Mouse (Mus musculus): ENCODE data around the gene Spock1. TPM values are rescaled to one million over a fixed set of nuclear protein-coding genes. Genes with fewer than 3 reads are reported as not detected.

Spock1 gene
- polyA plus RNA-seq, 1 experiment from 2014 or later: 0.12 TPM

DNA sequence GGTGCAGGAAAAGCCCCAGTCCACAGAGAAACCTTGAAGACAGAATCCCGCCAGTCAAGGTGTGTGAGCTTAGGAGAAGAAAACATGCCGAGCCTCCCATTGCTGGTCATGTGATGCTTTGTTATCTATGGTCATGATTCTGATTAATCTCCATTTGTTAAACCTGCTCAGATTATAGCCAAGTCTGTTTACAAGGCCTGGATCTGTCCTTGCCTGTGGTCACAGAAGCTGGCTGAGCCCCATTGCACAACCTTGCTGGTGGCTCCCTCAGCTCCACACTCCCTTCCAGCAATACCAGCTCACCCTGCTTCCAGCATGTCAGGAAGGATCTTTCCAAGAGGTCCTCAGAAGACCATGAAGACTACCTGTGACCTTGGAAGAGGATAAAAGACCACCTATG, 228.5 kb downstream of the Spock1 start:
- Histone ChIP-seq H3K9ac (ENCODE audit: low read depth, low read length) (no peak overlapping the region), H3K27ac (ENCODE audit: low read length) (no peak overlapping the region), H3K4me3 (ENCODE audit: low read depth, low read length) (no peak overlapping the region), H3K4me1 (ENCODE audit: control insufficient read depth, low read depth, low read length) (peaks cover 12% of the 10 kb centered on the region), H3K27me3 (ENCODE audit: control insufficient read depth, insufficient read depth, low read depth, low read length) (no peaks in the 10 kb centered on the region), H3K9me3 (replicated peaks; ENCODE audit: control insufficient read depth, low read length) (no peaks in the 10 kb centered on the region), H3K4me2 (ENCODE audit: low read depth, low read length) (no peak overlapping the region), H3K36me3 (ENCODE audit: control insufficient read depth, insufficient read depth) (no peaks in the 10 kb centered on the region)
- 66% methylated on average over 2 of the region's 2 CpGs for WGBS (ENCODE audit: insufficient replicate concordance)
- ATAC-seq (ENCODE audit: low read depth): no peak

DNA sequence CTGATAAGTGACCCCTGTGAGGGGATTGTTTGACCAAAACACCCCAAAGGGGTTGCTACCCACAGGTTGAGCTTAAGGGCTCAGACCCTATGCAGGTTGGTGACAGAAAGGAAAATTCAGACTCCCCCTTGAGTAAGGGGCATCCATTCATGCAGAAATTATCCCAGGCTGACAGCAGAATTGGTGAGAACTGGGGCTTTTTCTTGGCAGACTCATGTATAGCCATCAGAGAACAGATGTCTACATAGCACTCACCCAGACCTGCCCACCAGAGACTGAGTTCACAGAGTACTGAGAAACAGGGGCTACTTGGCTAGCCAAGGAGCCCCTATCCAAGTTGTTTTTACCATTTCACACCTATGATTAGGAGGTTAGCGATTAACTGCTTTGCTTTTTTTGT, 231.3 kb downstream of the Spock1 start:
- Histone ChIP-seq H3K36me3 (ENCODE audit: control insufficient read depth, insufficient read depth) (no peaks in the 10 kb centered on the region), H3K27me3 (ENCODE audit: control insufficient read depth, insufficient read depth, low read depth, low read length) (no peaks in the 10 kb centered on the region), H3K4me1 (ENCODE audit: control insufficient read depth, low read depth, low read length) (peaks cover 30% of the 10 kb centered on the region), H3K4me2 (ENCODE audit: low read depth, low read length) (no peak overlapping the region), H3K4me3 (ENCODE audit: low read depth, low read length) (no peak overlapping the region), H3K9me3 (replicated peaks; ENCODE audit: control insufficient read depth, low read length) (no peaks in the 10 kb centered on the region), H3K27ac (ENCODE audit: low read length) (no peak overlapping the region), H3K9ac (ENCODE audit: low read depth, low read length) (no peak overlapping the region)
- 96% methylated on average over 1 of the region's 1 CpGs for WGBS (ENCODE audit: insufficient replicate concordance)
- no peak for ATAC-seq (ENCODE audit: low read depth)

DNA sequence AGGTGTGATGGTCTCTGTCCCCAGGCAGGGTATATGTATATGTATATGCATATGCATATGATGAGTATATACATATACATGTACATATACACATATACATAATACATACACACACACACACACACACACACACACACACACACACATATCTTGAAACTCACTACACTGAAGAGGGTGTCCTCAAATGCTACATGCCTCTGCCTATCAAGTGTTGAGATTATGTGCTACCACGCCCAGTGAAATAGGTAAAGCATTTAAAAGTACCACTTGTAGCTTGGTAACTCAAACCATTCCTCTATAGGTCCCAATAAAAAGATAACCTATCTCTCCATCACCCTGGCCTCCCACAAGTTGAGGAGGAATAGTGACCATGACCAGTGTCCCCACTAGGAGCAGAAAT, 234.7 kb downstream of the Spock1 start:
- H3K27me3 ChIP-seq (ENCODE audit: control insufficient read depth, insufficient read depth, low read depth, low read length): no peaks in the 10 kb centered on the region
- peak overlapping the region; percentile 15; the same call in 1 of the 2 replicates for H3K4me2 ChIP-seq (ENCODE audit: low read depth, low read length)
- no peak overlapping the region for H3K4me3 ChIP-seq (ENCODE audit: low read depth, low read length)
- no peak overlapping the region for H3K9ac ChIP-seq (ENCODE audit: low read depth, low read length)
- peak; percentile 58 for ATAC-seq (ENCODE audit: low read depth)
- WGBS (ENCODE audit: insufficient replicate concordance): 73% methylated on average over 1 of the region's 1 CpGs
- peaks cover 35% of the 10 kb centered on the region for H3K4me1 ChIP-seq (ENCODE audit: control insufficient read depth, low read depth, low read length)
- no peaks in the 10 kb centered on the region for H3K36me3 ChIP-seq (ENCODE audit: control insufficient read depth, insufficient read depth)
- no peaks in the 10 kb centered on the region for H3K9me3 ChIP-seq (replicated peaks; ENCODE audit: control insufficient read depth, low read length)
- peak overlapping the region; percentile 66 for H3K27ac ChIP-seq (ENCODE audit: low read length)

DNA sequence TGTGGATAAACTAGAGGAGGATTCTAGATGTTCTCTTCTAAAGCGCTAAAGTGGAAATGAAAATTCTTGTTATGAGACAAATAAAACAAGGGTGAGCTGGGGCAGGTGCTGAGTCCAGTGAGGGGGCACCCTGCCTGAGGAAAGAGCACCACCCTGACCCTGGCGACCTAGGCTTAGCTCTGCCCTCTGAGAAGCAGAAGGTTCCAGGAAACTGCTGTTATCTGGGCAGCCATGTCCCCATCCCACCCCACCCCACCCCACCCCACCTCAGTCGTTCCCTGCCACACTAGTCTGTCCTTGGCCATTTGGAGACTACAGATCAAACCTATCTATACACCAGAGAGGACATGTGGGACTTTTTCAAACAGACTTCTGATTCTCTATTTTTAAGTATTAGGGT, 235.4 kb downstream of the Spock1 start:
- Histone ChIP-seq H3K4me3 (ENCODE audit: low read depth, low read length) (no peak overlapping the region), H3K27ac (ENCODE audit: low read length) (peak overlapping the region; percentile 88), H3K27me3 (ENCODE audit: control insufficient read depth, insufficient read depth, low read depth, low read length) (no peaks in the 10 kb centered on the region), H3K4me2 (ENCODE audit: low read depth, low read length) (peak overlapping the region; percentile 39), H3K9me3 (replicated peaks; ENCODE audit: control insufficient read depth, low read length) (no peaks in the 10 kb centered on the region), H3K36me3 (ENCODE audit: control insufficient read depth, insufficient read depth) (no peaks in the 10 kb centered on the region), H3K4me1 (ENCODE audit: control insufficient read depth, low read depth, low read length) (peaks cover 37% of the 10 kb centered on the region), H3K9ac (ENCODE audit: low read depth, low read length) (peak overlapping the region; percentile 45)
- ATAC-seq (ENCODE audit: low read depth): peak; percentile 98
- WGBS (ENCODE audit: insufficient replicate concordance): 26% methylated on average over 3 of the region's 3 CpGs

DNA sequence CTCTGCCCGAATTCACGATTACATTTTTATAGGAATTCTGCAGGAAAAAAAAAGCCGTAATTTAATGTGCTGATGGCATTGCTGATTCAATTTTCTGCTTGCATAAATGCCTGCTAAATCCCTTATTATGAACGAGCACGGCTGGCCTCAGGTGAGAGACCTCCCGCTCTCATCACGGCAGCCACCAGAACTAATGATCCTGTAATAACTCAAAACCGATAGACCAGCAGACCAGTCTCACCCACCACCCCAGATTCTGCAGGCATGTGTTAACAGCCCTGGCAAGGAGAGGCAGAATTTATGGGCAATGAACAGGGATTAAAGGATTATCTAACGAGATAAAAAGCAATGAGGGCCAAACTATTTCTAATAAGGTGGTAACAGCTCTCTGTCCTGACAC, 236.2 kb downstream of the Spock1 start:
- WGBS (ENCODE audit: insufficient replicate concordance): 72% methylated on average over 9 of the region's 9 CpGs
- no peak overlapping the region for H3K4me3 ChIP-seq (ENCODE audit: low read depth, low read length)
- ATAC-seq (ENCODE audit: low read depth): no peak
- peak overlapping the region; percentile 45 for H3K9ac ChIP-seq (ENCODE audit: low read depth, low read length)
- H3K36me3 ChIP-seq (ENCODE audit: control insufficient read depth, insufficient read depth): no peaks in the 10 kb centered on the region
- peak overlapping the region; percentile 39 for H3K4me2 ChIP-seq (ENCODE audit: low read depth, low read length)
- no peaks in the 10 kb centered on the region for H3K27me3 ChIP-seq (ENCODE audit: control insufficient read depth, insufficient read depth, low read depth, low read length)
- peak overlapping the region; percentile 88 for H3K27ac ChIP-seq (ENCODE audit: low read length)
- peaks cover 37% of the 10 kb centered on the region for H3K4me1 ChIP-seq (ENCODE audit: control insufficient read depth, low read depth, low read length)
- no peaks in the 10 kb centered on the region for H3K9me3 ChIP-seq (replicated peaks; ENCODE audit: control insufficient read depth, low read length)

DNA sequence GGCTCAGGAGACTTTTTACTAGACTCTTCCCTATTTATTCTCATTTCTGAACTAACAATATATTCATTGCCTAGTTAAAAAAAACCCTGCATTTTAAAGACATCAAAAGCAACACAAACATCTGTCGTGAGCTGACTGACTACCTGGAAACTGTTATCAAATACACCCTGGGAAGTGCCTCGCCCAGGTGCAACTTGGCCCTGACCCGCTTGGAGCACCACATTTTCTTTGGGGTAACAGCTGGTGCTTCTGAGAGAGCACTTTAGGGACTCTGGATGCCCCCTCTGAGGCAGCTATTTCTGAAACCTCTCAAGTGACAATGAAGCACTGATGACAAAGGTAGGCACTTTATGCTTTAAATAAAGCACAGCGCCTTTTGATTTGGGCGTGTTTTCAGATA, 236.8 kb downstream of the Spock1 start:
- H3K9ac ChIP-seq (ENCODE audit: low read depth, low read length): no peak overlapping the region; the same call in 1 of the 2 replicates
- no peak overlapping the region for H3K4me3 ChIP-seq (ENCODE audit: low read depth, low read length)
- no peaks in the 10 kb centered on the region for H3K27me3 ChIP-seq (ENCODE audit: control insufficient read depth, insufficient read depth, low read depth, low read length)
- H3K9me3 ChIP-seq (replicated peaks; ENCODE audit: control insufficient read depth, low read length): no peaks in the 10 kb centered on the region
- WGBS (ENCODE audit: insufficient replicate concordance): 49% methylated on average over 5 of the region's 5 CpGs
- 0 out of 2 replicates have a peak overlapping the region, but pooled peaks have one; percentile 39 for H3K4me2 ChIP-seq (ENCODE audit: low read depth, low read length)
- no peaks in the 10 kb centered on the region for H3K36me3 ChIP-seq (ENCODE audit: control insufficient read depth, insufficient read depth)
- H3K27ac ChIP-seq (ENCODE audit: low read length): peak overlapping the region; percentile 88
- H3K4me1 ChIP-seq (ENCODE audit: control insufficient read depth, low read depth, low read length): peaks cover 37% of the 10 kb centered on the region
- ATAC-seq (ENCODE audit: low read depth): no peak

DNA sequence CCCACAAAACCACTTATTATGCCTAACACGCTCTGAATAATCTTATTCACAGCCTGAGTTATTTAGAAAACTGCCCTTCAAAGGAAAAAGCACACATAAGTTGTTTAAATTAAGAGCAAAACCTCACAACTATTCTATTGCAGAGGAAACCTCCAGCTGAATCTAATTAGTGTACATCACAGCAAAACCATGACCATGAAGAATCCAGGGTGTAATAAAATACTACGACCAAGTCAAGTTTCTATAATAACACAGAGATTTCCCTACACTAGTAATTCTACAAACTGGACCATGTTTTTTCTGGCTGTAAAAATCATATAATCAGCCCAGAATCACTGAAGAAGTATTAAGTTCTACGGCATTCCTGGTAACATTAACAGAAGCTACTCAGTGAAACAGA, 240.5 kb downstream of the Spock1 start:
- Histone ChIP-seq H3K4me2 (ENCODE audit: low read depth, low read length) (no peak overlapping the region), H3K27me3 (ENCODE audit: control insufficient read depth, insufficient read depth, low read depth, low read length) (no peaks in the 10 kb centered on the region), H3K9me3 (replicated peaks; ENCODE audit: control insufficient read depth, low read length) (no peaks in the 10 kb centered on the region), H3K27ac (ENCODE audit: low read length) (no peak overlapping the region), H3K9ac (ENCODE audit: low read depth, low read length) (no peak overlapping the region), H3K4me3 (ENCODE audit: low read depth, low read length) (no peak overlapping the region), H3K36me3 (ENCODE audit: control insufficient read depth, insufficient read depth) (no peaks in the 10 kb centered on the region), H3K4me1 (ENCODE audit: control insufficient read depth, low read depth, low read length) (peaks cover 14% of the 10 kb centered on the region)
- 68% methylated on average over 3 of the region's 3 CpGs for WGBS (ENCODE audit: insufficient replicate concordance)
- ATAC-seq (ENCODE audit: low read depth): no peak

DNA sequence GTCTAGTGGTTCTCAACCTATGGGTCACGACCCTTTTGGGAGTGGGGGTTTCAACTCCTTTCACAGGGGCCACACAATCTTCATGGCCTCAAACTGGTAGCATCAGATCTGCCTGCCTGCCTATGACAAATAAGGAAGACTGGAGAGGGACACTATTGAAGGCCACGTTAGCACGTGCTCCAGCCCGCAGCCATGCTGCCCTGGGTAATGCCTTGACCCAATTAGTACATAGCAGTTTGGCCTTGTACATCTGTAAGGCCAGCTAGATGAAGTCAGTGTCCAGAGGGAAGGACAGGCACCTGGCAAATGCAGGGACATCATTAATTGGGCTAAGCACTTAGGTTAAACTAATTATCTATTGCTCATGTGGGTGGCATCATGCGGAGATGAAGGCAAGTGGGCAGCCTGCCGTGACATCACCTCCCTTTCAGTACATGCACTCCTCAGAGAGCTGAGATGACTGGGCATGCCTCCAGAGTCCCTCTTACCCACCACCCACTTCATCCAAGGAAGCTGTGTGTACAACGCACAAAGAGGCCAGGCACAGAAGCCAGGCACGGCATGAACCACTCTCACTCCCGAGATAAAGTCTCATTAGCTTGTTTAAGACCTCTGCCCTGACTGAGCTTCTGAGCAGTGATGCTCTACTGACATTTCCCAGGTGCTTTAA, 241.8 kb downstream of the Spock1 start:
- no peak overlapping the region for H3K27ac ChIP-seq (ENCODE audit: low read length)
- no peaks in the 10 kb centered on the region for H3K36me3 ChIP-seq (ENCODE audit: control insufficient read depth, insufficient read depth)
- ATAC-seq (ENCODE audit: low read depth): no peak
- H3K9me3 ChIP-seq (replicated peaks; ENCODE audit: control insufficient read depth, low read length): no peaks in the 10 kb centered on the region
- no peak overlapping the region for H3K4me2 ChIP-seq (ENCODE audit: low read depth, low read length)
- H3K4me1 ChIP-seq (ENCODE audit: control insufficient read depth, low read depth, low read length): peaks cover 17% of the 10 kb centered on the region
- WGBS (ENCODE audit: insufficient replicate concordance): 60% methylated on average over 9 of the region's 9 CpGs
- no peak overlapping the region for H3K4me3 ChIP-seq (ENCODE audit: low read depth, low read length)
- no peaks in the 10 kb centered on the region for H3K27me3 ChIP-seq (ENCODE audit: control insufficient read depth, insufficient read depth, low read depth, low read length)
- H3K9ac ChIP-seq (ENCODE audit: low read depth, low read length): no peak overlapping the region

DNA sequence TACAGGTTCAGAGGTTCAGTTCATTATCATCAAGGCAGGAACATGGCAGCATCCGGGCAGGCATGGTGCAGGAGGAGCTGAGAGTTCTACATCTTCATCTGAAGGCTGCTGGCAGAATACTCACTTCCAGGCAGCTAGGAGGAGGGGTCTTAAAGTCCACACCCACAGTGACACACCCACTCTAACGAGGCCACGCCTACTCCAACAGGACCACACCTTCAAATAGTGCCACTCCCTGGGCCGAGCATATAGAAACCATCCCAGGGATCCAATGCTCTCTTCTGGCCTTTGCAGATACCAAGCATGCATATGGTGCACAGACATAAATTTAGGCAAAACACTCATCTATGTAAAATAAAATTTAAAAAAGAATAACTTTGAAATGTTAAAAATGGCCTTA, 245.6 kb downstream of the Spock1 start:
- no peaks in the 10 kb centered on the region for H3K36me3 ChIP-seq (ENCODE audit: control insufficient read depth, insufficient read depth)
- ATAC-seq (ENCODE audit: low read depth): peak; percentile 65; the same call in 1 of the 2 replicates
- no peak overlapping the region for H3K27ac ChIP-seq (ENCODE audit: low read length)
- H3K4me1 ChIP-seq (ENCODE audit: control insufficient read depth, low read depth, low read length): peaks cover 27% of the 10 kb centered on the region
- H3K4me2 ChIP-seq (ENCODE audit: low read depth, low read length): no peak overlapping the region
- H3K9ac ChIP-seq (ENCODE audit: low read depth, low read length): no peak overlapping the region
- 48% methylated on average over 4 of the region's 4 CpGs for WGBS (ENCODE audit: insufficient replicate concordance)
- H3K9me3 ChIP-seq (replicated peaks; ENCODE audit: control insufficient read depth, low read length): no peaks in the 10 kb centered on the region
- no peak overlapping the region for H3K4me3 ChIP-seq (ENCODE audit: low read depth, low read length)
- no peaks in the 10 kb centered on the region for H3K27me3 ChIP-seq (ENCODE audit: control insufficient read depth, insufficient read depth, low read depth, low read length)
